Mouse (Mus musculus): ENCODE measurements at regions not wholly inside any gene's neighbourhood (a gene's known extent, or its start where the extent isn't known, plus 50 kb on each side); places are given as distances from the start of the nearest gene placed in this dataset.

- no peak for DNase-seq (ENCODE audit: low read depth)
These were observed 1114.7 kb downstream of the Sorcs1 start for GRCm38 (mm10) chr19:49563612-49564256.

- DNase-seq (ENCODE audit: low read depth) = peak; percentile 13
These were observed 1138.7 kb downstream of the Sorcs1 start for GRCm38 (mm10) chr19:49539445-49540407.

All from 416B (cell line).